Comparison of ENCODE assay signal across 11 mouse cellular contexts in genomic region chr2:91652863-91653262, GRCm38 (mm10). TPM values are rescaled to one million over a fixed set of nuclear protein-coding genes. Genes with fewer than 3 reads are reported as not detected.
DNase-seq lines count a peak whose midpoint lies in the region; ATAC-seq lines count a peak whose summit lies in the region.
"Had no signal": no experiment of that assay in that cellular context is flagged by ENCODE, and none has a peak within 500 bp of the region (broad histone marks: within the 10 kb centered on the region; RNA-seq: fewer than 3 reads in every experiment).

No protein-coding gene starts in this region.

- peaks cover 78% of the 10 kb centered on the region for H3K4me1 ChIP-seq in heart, embryonic 10.5 days
- peaks cover 14% of the 10 kb centered on the region for H3K4me1 ChIP-seq in liver, embryonic 11.5 days (replicated peaks; ENCODE audit: control insufficient read depth, insufficient read depth, low read length)

- H3K4me2 ChIP-seq in liver, embryonic 11.5 days, result no peak overlapping the region

- H3K27me3 ChIP-seq in heart, embryonic 10.5 days (ENCODE audit: insufficient read depth, poor library complexity, severe bottlenecking), result no peaks in the 10 kb centered on the region
- H3K27me3 ChIP-seq in liver, embryonic 11.5 days (replicated peaks; ENCODE audit: control insufficient read depth, insufficient read depth, low read length), result no peaks in the 10 kb centered on the region
- H3K27me3 ChIP-seq: CH12.LX had no signal

- peak overlapping the region; percentile 93 for H3K27ac ChIP-seq in heart, embryonic 10.5 days
- H3K27ac ChIP-seq in liver, embryonic 11.5 days (ENCODE audit: low read depth, low read length), result no peak overlapping the region

- peak overlapping the region; percentile 29; the same call in 1 of the 2 replicates for H3K4me3 ChIP-seq in heart, embryonic 10.5 days
- no peak overlapping the region for H3K4me3 ChIP-seq in liver, embryonic 11.5 days (ENCODE audit: low read depth, low read length)

- H3K9me3 ChIP-seq in heart, embryonic 10.5 days, result no peaks in the 10 kb centered on the region
- no peaks in the 10 kb centered on the region for H3K9me3 ChIP-seq in liver, embryonic 11.5 days (ENCODE audit: control insufficient read depth, low read length)

- peaks cover 56% of the 10 kb centered on the region for H3K36me3 ChIP-seq in heart, embryonic 10.5 days
- peaks cover 27% of the 10 kb centered on the region for H3K36me3 ChIP-seq in liver, embryonic 11.5 days (ENCODE audit: control insufficient read depth, insufficient read depth, low read length)

- intact Hi-C loops in heart, postnatal 36 days (cut with DNase I), result no loop called here
- intact Hi-C loops in left cerebral cortex, postnatal 10 days (cut with DNase I), result no loop called here
- intact Hi-C loops in gastrocnemius, postnatal 14 days (cut with DNase I; ENCODE audit: low total_unique reads), result no loop called here

- 31% methylated on average over 6 of the region's 6 CpGs for WGBS in heart, embryonic 10.5 days
- 54% methylated on average over 6 of the region's 6 CpGs for WGBS in liver, embryonic 11.5 days

- no peak for ATAC-seq in liver, embryonic 11.5 days (replicated peaks; ENCODE audit: low FRiP score)

- DNase-seq in heart, embryonic 10.5 days (ENCODE audit: low spot score), result peak; percentile 91
- DNase-seq in heart, postnatal 36 days, result no peak
- peak; percentile 39 for DNase-seq in left cerebral cortex, adult 11 months (ENCODE audit: low spot score)
- no peak for DNase-seq in left cerebral cortex, postnatal 10 days (ENCODE audit: extremely low spot score in 1 of 2, low spot score in 2 of 2)
- peak; percentile 37 for DNase-seq in Muller cell, postnatal 12 days (ENCODE audit: inconsistent ontology term)
- DNase-seq in left cerebral cortex, adult 9 months (ENCODE audit: low spot score in 2 of 2), result peak; percentile 42 to 52
- no peak for DNase-seq in gastrocnemius, postnatal 14 days
- no peak for DNase-seq in liver, embryonic 11.5 days (ENCODE audit: low spot score)
- DNase-seq: lung, adult 2 months had no signal

- H3K9ac ChIP-seq in liver, embryonic 11.5 days (ENCODE audit: low read depth, low read length), result no peak overlapping the region; the same call in 1 of the 2 replicates

RNA-seq across cellular contexts. Expression of gene Arhgap1, which starts 3.2 kb away (rescaled TPM):
- 212 and 229 TPM in 2 replicates for polyA plus RNA-seq in heart, embryonic 10.5 days (2016; fragmentation: Nextera tagmentation; extraction: Ambion mirVana)
- 10 to 100 TPM; 23.6 to 27.3 TPM for total RNA-seq in heart, postnatal 36 days (2021)
- 10 to 100 TPM; 80.2 to 81.5 TPM for total RNA-seq in left cerebral cortex, postnatal 10 days (2021)
- total RNA-seq in gastrocnemius, postnatal 14 days (2021), result 10 to 100 TPM; 17.9 to 19.6 TPM
- 99.2 and 100 TPM in 2 replicates for polyA plus RNA-seq in liver, embryonic 11.5 days (2014; fragmentation: Nextera tagmentation; extraction: Ambion mirVana)

RNA-seq across cellular contexts. Expression of gene Zfp408, which starts 3.3 kb away (rescaled TPM):
- 7.4 and 10.4 TPM in 2 replicates for polyA plus RNA-seq in heart, embryonic 10.5 days (2016; fragmentation: Nextera tagmentation; extraction: Ambion mirVana)
- 1 to 10 TPM; 3.5 to 4.2 TPM for total RNA-seq in heart, postnatal 36 days (2021)
- 10 to 100 TPM; 16.7 to 17.6 TPM for total RNA-seq in left cerebral cortex, postnatal 10 days (2021)
- 1 to 10 TPM; 3.1 to 3.8 TPM for total RNA-seq in gastrocnemius, postnatal 14 days (2021)
- 5.1 and 5.4 TPM in 2 replicates for polyA plus RNA-seq in liver, embryonic 11.5 days (2014; fragmentation: Nextera tagmentation; extraction: Ambion mirVana)

RNA-seq across cellular contexts. Expression of gene F2, which starts 16.6 kb away (rescaled TPM):
- 0.73 and 15.9 TPM in 2 replicates for polyA plus RNA-seq in heart, embryonic 10.5 days (2016; fragmentation: Nextera tagmentation; extraction: Ambion mirVana)
- not detected for total RNA-seq in heart, postnatal 36 days (2021)
- under 1 TPM; 0.14 to 0.19 TPM for total RNA-seq in left cerebral cortex, postnatal 10 days (2021)
- under 1 TPM in 1 of 2 experiments, not detected in 1; 0.21 TPM for total RNA-seq in gastrocnemius, postnatal 14 days (2021)
- 124 and 136 TPM in 2 replicates for polyA plus RNA-seq in liver, embryonic 11.5 days (2014; fragmentation: Nextera tagmentation; extraction: Ambion mirVana)
- total RNA-seq: layer of hippocampus, postnatal 25 days had no signal

RNA-seq across cellular contexts. Expression of gene Atg13, which starts 57.5 kb away (rescaled TPM):
- 20.5 and 22.3 TPM in 2 replicates for polyA plus RNA-seq in heart, embryonic 10.5 days (2016; fragmentation: Nextera tagmentation; extraction: Ambion mirVana)
- 10 to 100 TPM; 49.4 to 54.1 TPM for total RNA-seq in heart, postnatal 36 days (2021)
- 10 to 100 TPM; 55.8 to 59.3 TPM for total RNA-seq in left cerebral cortex, postnatal 10 days (2021)
- 10 to 100 TPM; 20.7 to 24.8 TPM for total RNA-seq in gastrocnemius, postnatal 14 days (2021)
- polyA plus RNA-seq in liver, embryonic 11.5 days (2014; fragmentation: Nextera tagmentation; extraction: Ambion mirVana), result 23.0 and 23.3 TPM in 2 replicates

RNA-seq across cellular contexts. Expression of gene Harbi1, which starts 57.8 kb away (rescaled TPM):
- polyA plus RNA-seq in heart, embryonic 10.5 days (2016; fragmentation: Nextera tagmentation; extraction: Ambion mirVana), result 12.9 and 17.4 TPM in 2 replicates
- total RNA-seq in heart, postnatal 36 days (2021), result 1 to 10 TPM; 7.3 to 7.6 TPM
- 1 to 10 TPM; 8.1 to 8.7 TPM for total RNA-seq in left cerebral cortex, postnatal 10 days (2021)
- total RNA-seq in gastrocnemius, postnatal 14 days (2021), result 1 to 10 TPM; 3.9 to 4.9 TPM
- polyA plus RNA-seq in liver, embryonic 11.5 days (2014; fragmentation: Nextera tagmentation; extraction: Ambion mirVana), result 16.3 TPM in 2 replicates

Comparison
In these comparisons a context has a peak if more than half of its experiments do, and no peak if none do; other contexts are left out.
1. DNase-seq: peak in heart, embryonic 10.5 days (single experiment), left cerebral cortex, adult 11 months (single experiment), Muller cell, postnatal 12 days (single experiment) and left cerebral cortex, adult 9 months (2 of 2); none in heart, postnatal 36 days (0 of 2), left cerebral cortex, postnatal 10 days (0 of 2), gastrocnemius, postnatal 14 days (single experiment) and liver, embryonic 11.5 days (single experiment).